Mouse (Mus musculus) fibroblast of lung, adult 2 months (primary cell): ENCODE data around the gene Fkbp7.

ENCODE experiments used
- DNase-seq: peaks from one replicate; pipeline ENCODE4 v3.0.0-alpha.2; 2011; ENCODE audit warnings: low read depth

Fkbp7 gene

GRCm38 (mm10) chr2:76672966-76673392, at the start of gene Fkbp7:
Fkbp7 (minus strand) TSS chr2:76673116.
- peak; percentile 85 for DNase-seq

GRCm38 (mm10) chr2:76719650-76720049, 46.7 kb upstream of the Fkbp7 start:
- DNase-seq = no peak

- no peak for DNase-seq
These were observed 42.1 kb upstream of the Fkbp7 start for GRCm38 (mm10) chr2:76714984-76715383.

- DNase-seq = no peak
These were observed 35.6 kb upstream of the Fkbp7 start for GRCm38 (mm10) chr2:76708512-76708911.

GRCm38 (mm10) chr2:76705655-76706054, 32.7 kb upstream of the Fkbp7 start:
- DNase-seq = no peak

GRCm38 (mm10) chr2:76702751-76703150, 29.8 kb upstream of the Fkbp7 start:
- DNase-seq = no peak

GRCm38 (mm10) chr2:76702188-76702587, 29.3 kb upstream of the Fkbp7 start:
- DNase-seq = no peak

- DNase-seq = no peak
These were observed 22.4 kb upstream of the Fkbp7 start for GRCm38 (mm10) chr2:76695290-76695689.

GRCm38 (mm10) chr2:76693765-76694164, 20.8 kb upstream of the Fkbp7 start:
- no peak for DNase-seq

GRCm38 (mm10) chr2:76690436-76691204, 17.7 kb upstream of the Fkbp7 start:
- DNase-seq = no peak

- DNase-seq = no peak
These were observed 15.2 kb upstream of the Fkbp7 start for GRCm38 (mm10) chr2:76688162-76688561.

- no peak for DNase-seq
These were observed 14.7 kb upstream of the Fkbp7 start for GRCm38 (mm10) chr2:76687608-76688007.

GRCm38 (mm10) chr2:76686986-76687385, 14.1 kb upstream of the Fkbp7 start:
- no peak for DNase-seq

GRCm38 (mm10) chr2:76682301-76682700, 9.4 kb upstream of the Fkbp7 start:
- no peak for DNase-seq

- no peak for DNase-seq
These were observed 3.7 kb upstream of the Fkbp7 start for GRCm38 (mm10) chr2:76676401-76677226.

- DNase-seq = no peak
These were observed 3.0 kb upstream of the Fkbp7 start for GRCm38 (mm10) chr2:76675949-76676348.

GRCm38 (mm10) chr2:76675451-76675850, 2.5 kb upstream of the Fkbp7 start:
- DNase-seq = no peak

GRCm38 (mm10) chr2:76674725-76675427, 2.0 kb upstream of the Fkbp7 start, which contains the start of gene Plekha3:
Plekha3 (plus strand) TSS chr2:76675281.
- peak; percentile 41 for DNase-seq

GRCm38 (mm10) chr2:76673472-76674081, 661 bp upstream of the Fkbp7 start:
- DNase-seq = no peak

- no peak for DNase-seq
These were observed 676 bp downstream of the Fkbp7 start for GRCm38 (mm10) chr2:76672134-76672745.

- DNase-seq = no peak
These were observed 1.3 kb downstream of the Fkbp7 start for GRCm38 (mm10) chr2:76671641-76672040.

GRCm38 (mm10) chr2:76667200-76667599, 5.7 kb downstream of the Fkbp7 start:
- no peak for DNase-seq
